Mouse (Mus musculus): ENCODE data around the gene Htt. TPM values are rescaled to one million over a fixed set of nuclear protein-coding genes. Genes with fewer than 3 reads are reported as not detected.
A peak's percentile ranks its signal among the peaks of the same experiment; 100 is the strongest.
"Not testable (repeated sequence)": the region's sequence is repeated elsewhere in the genome, so short reads cannot be mapped to it uniquely, and the experiment has no call there.

Gene Htt
- 10 to 100 TPM; 78.9 to 80.3 TPM for total RNA-seq (2021)
- long read RNA-seq, experiment 1, full-length matches to known transcripts = 1 of 9 reads
- long read RNA-seq, experiment 1, partial matches to known transcripts = 6 of 9 reads
- long read RNA-seq, experiment 1, other reads (novel, unspliced or antisense) = 2 of 9 reads
- long read RNA-seq, experiment 2, partial matches to known transcripts = 1 of 4 reads
- long read RNA-seq, experiment 2, other reads (novel, unspliced or antisense) = 3 of 4 reads

- DNase-seq (ENCODE audit: low spot score in 2 of 2) = peak; percentile 96 to 98
These were observed at the start of gene Htt for GRCm38 (mm10) chr5:34761509-34761908. Htt (plus strand) TSS chr5:34761740.

DNA sequence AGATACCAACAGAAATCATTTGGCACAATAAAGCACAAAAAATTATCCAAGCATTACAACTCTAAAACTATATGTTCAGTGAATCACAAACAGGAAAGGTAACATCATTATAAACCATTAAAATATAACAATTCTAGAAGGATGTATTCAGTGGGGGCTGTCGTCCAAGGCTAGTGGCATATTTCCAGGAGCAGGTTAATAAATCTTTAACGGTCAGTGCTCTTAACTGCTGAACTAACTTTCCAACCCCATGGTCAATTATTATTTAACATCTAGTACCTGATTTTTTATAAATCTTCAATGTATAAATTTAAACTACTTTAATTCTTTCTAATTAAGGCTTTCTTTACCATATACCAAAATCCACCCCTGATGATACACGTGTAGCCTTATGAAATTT is 47.2 kb upstream of the Htt start:
- not testable (repeated sequence) for DNase-seq (ENCODE audit: low spot score in 2 of 2)

- DNase-seq (ENCODE audit: low spot score in 2 of 2) = no peak
These were observed 46.7 kb upstream of the Htt start for GRCm38 (mm10) chr5:34714816-34715215.

- DNase-seq (ENCODE audit: low spot score in 2 of 2) = no peak
These were observed 32.4 kb upstream of the Htt start for GRCm38 (mm10) chr5:34729141-34729540.

- DNase-seq (ENCODE audit: low spot score in 2 of 2) = no peak
These were observed 31.3 kb upstream of the Htt start for GRCm38 (mm10) chr5:34730255-34730654.

GRCm38 (mm10) chr5:34751477-34751876 is 10.1 kb upstream of the Htt start:
- no peak for DNase-seq (ENCODE audit: low spot score in 2 of 2)

- no peak for DNase-seq (ENCODE audit: low spot score in 2 of 2)
These were observed 2.8 kb upstream of the Htt start for GRCm38 (mm10) chr5:34758762-34759161.

DNA sequence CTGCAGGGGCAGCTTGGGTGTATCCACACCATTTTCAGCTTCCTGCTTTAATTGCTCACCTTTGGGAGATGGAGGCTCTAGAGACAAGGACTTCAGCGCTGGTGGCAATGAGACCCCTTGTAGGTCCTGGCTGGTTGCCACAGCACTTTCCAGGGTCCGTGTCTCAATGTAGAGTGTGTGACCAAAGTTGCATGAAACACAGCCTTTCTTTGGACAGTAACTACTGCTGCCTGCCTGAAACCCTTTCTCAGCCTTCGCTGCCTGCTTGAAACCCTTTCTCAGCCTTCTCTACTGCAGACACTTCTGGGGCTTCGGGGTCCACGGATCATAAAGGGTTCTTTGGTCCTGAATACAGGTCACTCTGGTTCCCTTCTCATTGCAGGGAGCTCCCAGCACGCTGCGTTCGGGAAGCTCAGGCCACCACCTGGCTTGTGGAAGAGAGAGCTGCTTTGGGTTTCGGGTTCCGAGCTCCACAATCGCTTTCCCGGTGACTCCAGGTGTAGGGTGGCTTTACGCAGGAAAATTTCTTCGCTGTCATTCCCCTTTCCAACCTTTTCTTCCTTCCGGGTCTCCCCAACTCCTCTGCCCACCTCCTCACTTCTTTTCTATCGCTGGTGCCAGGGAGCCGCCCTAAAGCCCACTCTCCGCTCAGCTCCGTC is 561 bp upstream of the Htt start:
- DNase-seq (ENCODE audit: low spot score in 2 of 2) = no peak

DNA sequence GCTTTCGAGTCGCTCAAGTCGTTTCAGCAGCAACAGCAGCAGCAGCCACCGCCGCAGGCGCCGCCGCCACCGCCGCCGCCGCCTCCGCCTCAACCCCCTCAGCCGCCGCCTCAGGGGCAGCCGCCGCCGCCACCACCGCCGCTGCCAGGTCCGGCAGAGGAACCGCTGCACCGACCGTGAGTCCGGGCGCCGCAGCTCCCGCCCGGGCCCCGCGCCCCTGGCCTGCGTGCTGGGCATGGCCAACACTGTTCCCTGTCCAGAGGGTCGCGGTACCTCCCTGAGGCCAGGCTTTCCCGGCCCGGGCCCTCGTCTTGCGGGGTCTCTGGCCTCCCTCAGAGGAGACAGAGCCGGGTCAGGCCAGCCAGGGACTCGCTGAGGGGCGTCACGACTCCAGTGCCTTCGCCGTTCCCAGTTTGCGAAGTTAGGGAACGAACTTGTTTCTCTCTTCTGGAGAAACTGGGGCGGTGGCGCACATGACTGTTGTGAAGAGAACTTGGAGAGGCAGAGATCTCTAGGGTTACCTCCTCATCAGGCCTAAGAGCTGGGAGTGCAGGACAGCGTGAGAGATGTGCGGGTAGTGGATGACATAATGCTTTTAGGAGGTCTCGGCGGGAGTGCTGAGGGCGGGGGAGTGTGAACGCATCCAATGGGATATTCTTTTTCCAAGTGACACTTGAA is 533 bp downstream of the Htt start:
- peak; percentile 34 to 45 for DNase-seq (ENCODE audit: low spot score in 2 of 2)

DNA sequence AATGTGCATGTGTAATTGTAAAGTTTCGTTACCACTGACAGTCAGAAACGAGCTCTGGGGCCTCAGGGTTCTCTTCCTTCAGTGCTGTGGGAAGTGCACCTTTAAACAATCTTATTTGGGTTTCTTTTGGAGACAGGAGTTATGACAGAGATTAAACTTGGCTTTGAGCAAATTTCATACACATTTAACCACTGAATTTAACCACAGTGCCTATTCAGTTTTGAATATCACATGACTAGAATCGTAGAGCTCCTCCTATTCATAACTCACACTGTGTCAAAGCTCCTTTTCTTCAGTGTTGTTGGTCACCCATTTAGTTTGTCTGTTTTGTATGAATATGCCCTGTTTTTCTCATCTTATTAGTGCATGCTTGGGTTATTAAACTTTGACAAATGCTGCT is 10.3 kb downstream of the Htt start:
- no peak for DNase-seq (ENCODE audit: low spot score in 2 of 2)

- DNase-seq (ENCODE audit: low spot score in 2 of 2) = no peak
These were observed 11.2 kb downstream of the Htt start for GRCm38 (mm10) chr5:34772696-34773245.

DNA sequence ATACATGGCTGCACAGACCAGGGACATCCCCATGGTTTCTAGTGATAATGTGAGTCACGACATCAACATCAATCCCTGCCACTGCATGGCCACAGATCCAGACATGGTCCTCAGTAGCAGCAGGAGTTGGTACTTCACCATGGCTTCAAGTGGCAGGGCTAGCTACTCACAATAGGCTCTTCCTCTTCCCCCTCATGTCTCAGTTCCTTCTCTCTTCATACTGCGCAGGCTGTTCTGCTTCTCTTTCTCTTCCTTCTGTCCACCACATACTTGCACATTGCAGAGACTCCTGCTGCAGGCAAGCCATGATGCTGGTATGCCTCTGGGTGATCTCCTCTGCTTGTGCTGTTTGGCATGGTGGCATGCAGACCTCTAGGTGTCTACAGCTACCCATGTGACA is 11.9 kb downstream of the Htt start:
- no peak for DNase-seq (ENCODE audit: low spot score in 2 of 2)

GRCm38 (mm10) chr5:34785027-34785426 is 23.5 kb downstream of the Htt start:
- no peak for DNase-seq (ENCODE audit: low spot score in 2 of 2)

GRCm38 (mm10) chr5:34791141-34791540 is 29.6 kb downstream of the Htt start:
- no peak for DNase-seq (ENCODE audit: low spot score in 2 of 2)

DNA sequence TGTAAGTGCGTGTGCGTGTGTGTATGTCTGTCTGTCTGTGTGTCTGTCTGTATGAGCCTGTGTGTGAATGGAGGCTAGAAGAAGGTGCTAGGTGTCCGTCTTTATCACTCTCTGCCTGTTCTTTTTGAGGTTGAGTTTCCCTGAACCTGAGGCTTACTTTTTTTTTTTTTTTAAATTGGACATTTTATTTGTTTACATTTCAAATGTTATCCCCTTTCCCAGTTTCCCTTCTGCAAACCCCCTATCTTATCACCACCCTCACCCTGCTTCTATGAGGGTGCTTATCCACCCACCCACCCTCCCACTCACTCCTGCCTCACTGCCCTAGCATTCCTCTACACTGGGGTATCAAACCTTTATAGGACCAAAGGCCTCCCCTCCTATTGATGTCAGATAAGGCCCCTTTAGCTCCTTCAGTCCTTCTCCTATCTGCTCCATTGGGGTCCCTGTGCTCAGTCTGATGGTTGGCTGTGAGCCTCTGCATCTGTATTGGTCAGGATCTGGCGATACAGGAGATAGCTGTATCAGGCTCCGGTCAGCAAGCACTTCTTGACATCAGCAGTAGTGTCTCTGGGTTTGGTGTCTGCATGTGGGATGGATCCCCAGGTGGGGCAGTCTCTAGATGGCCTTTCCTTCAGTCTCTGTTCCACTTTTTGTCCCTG is 38.9 kb downstream of the Htt start:
- no peak for DNase-seq (ENCODE audit: low spot score in 2 of 2)

GRCm38 (mm10) chr5:34806038-34806437 is 44.5 kb downstream of the Htt start:
- DNase-seq (ENCODE audit: low spot score in 2 of 2) = no peak

- no peak for DNase-seq (ENCODE audit: low spot score in 2 of 2)
These were observed 61.0 kb downstream of the Htt start for GRCm38 (mm10) chr5:34822431-34823149.

DNA sequence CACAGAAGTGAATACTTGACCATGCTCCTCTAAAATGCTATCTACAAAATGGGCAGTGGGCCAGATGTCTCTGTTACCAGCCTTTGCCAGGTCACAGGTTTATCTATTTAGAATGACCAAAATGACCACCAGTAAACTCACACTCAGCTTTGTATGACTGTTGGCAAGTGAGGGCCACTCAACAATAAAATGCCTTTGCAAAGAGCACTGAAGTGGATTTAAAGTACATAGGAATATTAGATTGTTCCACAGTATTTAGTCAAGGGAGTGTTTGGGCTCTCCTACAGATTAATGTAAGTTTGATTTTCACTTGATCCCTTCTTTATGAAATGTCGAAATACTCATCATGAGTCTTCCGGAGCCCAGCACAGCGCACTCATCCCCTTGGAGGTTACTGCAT is 92.5 kb downstream of the Htt start:
- DNase-seq (ENCODE audit: low spot score in 2 of 2) = no peak

- DNase-seq (ENCODE audit: low spot score in 2 of 2) = no peak
These were observed 103.8 kb downstream of the Htt start for GRCm38 (mm10) chr5:34865367-34865766.

- DNase-seq (ENCODE audit: low spot score in 2 of 2) = not testable (repeated sequence)
These were observed 118.8 kb downstream of the Htt start for GRCm38 (mm10) chr5:34880307-34880706.

DNA sequence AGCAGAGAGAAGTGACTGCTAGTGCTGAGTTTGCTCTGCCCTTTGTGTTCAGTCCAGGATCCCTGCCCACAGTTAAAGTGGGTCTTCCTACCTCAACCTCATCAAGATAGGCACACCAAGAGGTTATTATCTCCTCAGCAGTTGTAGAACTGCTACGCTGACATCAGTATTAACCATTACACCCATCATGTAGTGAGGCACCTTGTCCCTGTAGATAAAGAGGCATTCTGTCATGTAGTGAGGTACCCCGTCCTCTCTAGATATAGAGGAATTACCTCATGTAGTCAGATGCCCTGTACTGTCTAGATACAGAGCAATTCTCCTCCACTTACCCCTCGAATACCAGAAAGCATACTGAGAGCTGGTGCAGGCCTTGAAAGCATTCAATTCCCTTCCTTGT is 119.5 kb downstream of the Htt start:
- DNase-seq (ENCODE audit: low spot score in 2 of 2) = no peak
